Mouse (Mus musculus) limb, embryonic 14.5 days (tissue): ENCODE results near the gene Zfp28. TPM values are rescaled to one million over a fixed set of nuclear protein-coding genes. Genes with fewer than 3 reads are reported as not detected.

Source experiments
- ATAC-seq: fragments of 200-750 bp; cut with Nextera tagmentation; 2 replicates; pipeline ENCODE4 v1.8.0; 2017; ENCODE audit warnings: low read depth, moderate number of reproducible peaks, moderate TSS enrichment; ENCODE audit not compliant: low FRiP score
- DNase-seq: peaks from one replicate; pipeline ENCODE4 v3.0.0-alpha.2; 2015; ENCODE audit warnings: low spot score
- H3K27ac ChIP-seq: fragments of 300-500 bp; sonication (generic); replicated peaks from 2 replicates; pipeline ENCODE4 v1.5.1; 2014; ENCODE audit warnings: low read depth, mild to moderate bottlenecking, low read length, moderate library complexity, mixed read lengths
- H3K27me3 ChIP-seq: fragments of 300-500 bp; sonication (generic); 2 replicates; pipeline ENCODE4 v1.6.1; 2014; ENCODE audit warnings: low read length, mixed read lengths; ENCODE audit not compliant: control insufficient read depth, insufficient read depth
- H3K36me3 ChIP-seq: fragments of 300-500 bp; sonication (generic); 2 replicates; pipeline ENCODE4 v1.6.1; 2014; ENCODE audit warnings: mild to moderate bottlenecking, low read length, moderate library complexity, mixed read lengths; ENCODE audit not compliant: control insufficient read depth, insufficient read depth
- H3K4me1 ChIP-seq: fragments of 300-500 bp; sonication (generic); 2 replicates; pipeline ENCODE4 v1.6.1; 2014; ENCODE audit warnings: antibody characterized with exemption, low read length, mixed read lengths; ENCODE audit not compliant: control insufficient read depth, insufficient read depth
- H3K4me2 ChIP-seq: fragments of 300-500 bp; sonication (generic); replicated peaks from 2 replicates; pipeline ENCODE4 v1.6.1; 2014; ENCODE audit warnings: low read depth, mild to moderate bottlenecking, low read length, moderate library complexity; ENCODE audit not compliant: severe bottlenecking
- H3K4me3 ChIP-seq: fragments of 300-500 bp; sonication (generic); replicated peaks from 2 replicates; pipeline ENCODE4 v1.5.1; 2014; ENCODE audit warnings: low read length
- H3K9ac ChIP-seq: fragments of 300-500 bp; sonication (generic); 2 replicates; pipeline ENCODE4 v1.6.1; 2014; ENCODE audit warnings: mild to moderate bottlenecking, low read depth, low read length, moderate library complexity; ENCODE audit not compliant: severe bottlenecking
- H3K9me3 ChIP-seq: fragments of 300-500 bp; sonication (generic); 2 replicates; pipeline ENCODE4 v1.6.1; 2016; ENCODE audit warnings: low read length; ENCODE audit not compliant: control insufficient read depth
- POLR2A ChIP-seq: fragments of 200-500 bp; IDR thresholded peaks from 2 replicates; pipeline ENCODE4 v1.8.0; 2012; ENCODE audit warnings: inconsistent platforms, mild to moderate bottlenecking, moderate library complexity, borderline replicate concordance; ENCODE audit not compliant: insufficient read depth, insufficient read length; ENCODE audit errors: extremely low read depth
- WGBS: fragments of 180-500 bp; shearing (Covaris S2); extraction: QIAGEN DNeasy Blood & Tissue Kit; methylation state at CpG from one replicate; pipeline ENCODE4 v1.1.7; 2014; 5-methylcytosine and 5-hydroxymethylcytosine counted together
- polyA plus RNA-seq, 2 experiments: library from polyadenylated mRNA; depleted of rRNA in 1 of 2; stranded (reverse) in 1 of 2; unstranded in 1 of 2; fragments of >200 nt; fragmentation: Nextera tagmentation in 1 of 2; extraction: Ambion mirVana in 1 of 2; gene quantifications; 2 replicates each; pipeline versions ENCODE4 v1.2.1 to v1.2.3; 2012 to 2014

Gene Zfp28
- polyA plus RNA-seq (2012; rRNA removed): 9.2 and 11.0 TPM in 2 replicates
- polyA plus RNA-seq (2014; fragmentation: Nextera tagmentation; extraction: Ambion mirVana): 11.1 and 14.4 TPM in 2 replicates

- no peak within 1 kb of the TSS for H3K27ac ChIP-seq
- peak; percentile 97 for ATAC-seq
- TF ChIP-seq POLR2A: 0 out of 2 replicates have a peak, but pooled peaks have one; percentile 12
Measured at GRCm38 (mm10) chr7:6383044-6383455, at the start of gene Zfp28. Gene Zfp28, plus strand, starts transcription at chr7:6383295.

DNA sequence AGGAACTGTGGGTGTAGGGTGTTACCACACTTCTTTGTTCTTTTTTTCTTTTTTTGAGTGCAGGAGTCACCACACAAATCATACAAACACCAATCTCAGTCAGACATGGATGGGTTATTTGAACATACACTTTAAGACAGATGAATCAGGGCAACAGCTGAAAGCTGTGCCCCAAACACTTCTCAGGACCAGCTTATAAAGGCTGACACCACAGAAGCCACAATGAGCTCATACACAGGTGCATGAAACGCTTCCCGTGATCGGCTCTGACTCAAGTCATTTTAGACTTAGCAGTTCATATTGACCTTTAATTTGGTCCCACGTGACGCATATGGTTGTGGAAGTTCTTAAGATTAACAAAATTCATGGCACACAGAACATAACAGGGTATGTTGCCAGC lies 43.2 kb upstream of the Zfp28 start:
- DNase-seq (no peak), ATAC-seq (no peak)
- WGBS: 79% methylated on average over 5 of the region's 5 CpGs
- no peak overlapping the region for H3K4me3 ChIP-seq
- no peak overlapping the region for H3K9ac ChIP-seq
- H3K27me3 ChIP-seq: no peaks in the 10 kb centered on the region
- no peaks in the 10 kb centered on the region for H3K9me3 ChIP-seq
- H3K36me3 ChIP-seq: no peaks in the 10 kb centered on the region
- peaks cover 4% of the 10 kb centered on the region; the same call in 1 of the 2 replicates for H3K4me1 ChIP-seq
- H3K27ac ChIP-seq: no peak overlapping the region
- no peak for TF ChIP-seq POLR2A
- H3K4me2 ChIP-seq: no peak overlapping the region

More at GRCm38 (mm10) chr7:6383044-6383455, at the start of gene Zfp28:
- Histone ChIP-seq H3K9ac (peak within 1 kb of the TSS; percentile 62), H3K27me3 (no peaks in the 10 kb centered on the region), H3K4me2 (peak within 1 kb of the TSS; percentile 79), H3K36me3 (peaks cover 6% of the 10 kb centered on the region; the same call in 1 of the 2 replicates), H3K4me1 (peaks cover 5% of the 10 kb centered on the region), H3K4me3 (peak within 1 kb of the TSS; percentile 57), H3K9me3 (no peaks in the 10 kb centered on the region)
- WGBS: 0% methylated on average over 27 of the region's 28 CpGs
- peak; percentile 98 for DNase-seq

- TF ChIP-seq POLR2A: no peak
- H3K9me3 ChIP-seq: no peaks in the 10 kb centered on the region
- DNase-seq (peak; percentile 86), ATAC-seq (peak; percentile 94)
- peak within 1 kb of the TSS; percentile 43 for H3K4me2 ChIP-seq
- WGBS: 1% methylated on average over 26 of the region's 26 CpGs
- H3K36me3 ChIP-seq: no peaks in the 10 kb centered on the region
- no peaks in the 10 kb centered on the region for H3K27me3 ChIP-seq
- H3K9ac ChIP-seq: peak within 1 kb of the TSS; percentile 59
- H3K4me3 ChIP-seq: peak within 1 kb of the TSS; percentile 56
- peaks cover 4% of the 10 kb centered on the region; the same call in 1 of the 2 replicates for H3K4me1 ChIP-seq
- H3K27ac ChIP-seq: 0 out of 2 replicates have a peak within 1 kb of the TSS, but pooled peaks have one; percentile 34
Measured at GRCm38 (mm10) chr7:6343501-6344071, 39.5 kb upstream of the Zfp28 start, which contains the start of gene Gm3854. Gene Gm3854, plus strand, starts transcription at chr7:6343759.

- peak overlapping the region; percentile 43 for H3K4me2 ChIP-seq
- DNase-seq (no peak), ATAC-seq (no peak)
- no peak overlapping the region for H3K27ac ChIP-seq
- H3K27me3 ChIP-seq: no peaks in the 10 kb centered on the region
- no peak for TF ChIP-seq POLR2A
- peaks cover 4% of the 10 kb centered on the region; the same call in 1 of the 2 replicates for H3K4me1 ChIP-seq
- H3K9me3 ChIP-seq: no peaks in the 10 kb centered on the region
- H3K4me3 ChIP-seq: peak overlapping the region; percentile 56
- peak overlapping the region; percentile 59; the same call in 1 of the 2 replicates for H3K9ac ChIP-seq
- 36% methylated on average over 10 of the region's 10 CpGs for WGBS
- no peaks in the 10 kb centered on the region for H3K36me3 ChIP-seq
Measured at GRCm38 (mm10) chr7:6344124-6344523, 39.0 kb upstream of the Zfp28 start.

DNA sequence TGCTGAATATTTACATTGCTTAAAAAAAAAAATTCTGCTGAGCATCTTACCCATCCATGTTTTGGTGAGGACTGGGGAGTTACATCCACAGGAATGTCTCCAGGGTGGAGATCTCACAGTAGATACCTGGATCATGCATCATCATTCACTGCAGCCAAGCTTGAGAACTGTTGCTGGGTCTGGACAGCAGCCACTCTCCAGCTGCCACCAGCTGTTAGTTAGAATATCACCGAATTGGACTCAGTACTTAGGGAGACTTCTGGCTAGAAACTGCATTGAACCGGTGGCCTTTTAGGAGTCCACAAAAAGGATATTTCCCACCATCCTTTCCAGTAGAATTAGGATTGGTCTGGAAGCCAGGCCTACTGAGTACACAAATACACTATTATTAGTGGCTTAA lies 25.0 kb upstream of the Zfp28 start:
- no peak for TF ChIP-seq POLR2A
- no peak overlapping the region for H3K27ac ChIP-seq
- no peaks in the 10 kb centered on the region for H3K9me3 ChIP-seq
- 65% methylated on average over 2 of the region's 2 CpGs for WGBS
- no peak overlapping the region for H3K9ac ChIP-seq
- no peak for DNase-seq
- H3K36me3 ChIP-seq: peaks cover 10% of the 10 kb centered on the region
- H3K27me3 ChIP-seq: no peaks in the 10 kb centered on the region
- H3K4me1 ChIP-seq: peaks cover 6% of the 10 kb centered on the region; the same call in 1 of the 2 replicates
- no peak for ATAC-seq
- H3K4me3 ChIP-seq: no peak overlapping the region
- no peak overlapping the region for H3K4me2 ChIP-seq
